Mouse (Mus musculus): Measurements from ENCODE around the gene Osr1. TPM values are rescaled to one million over a fixed set of nuclear protein-coding genes. Genes with fewer than 3 reads are reported as not detected.

Gene Osr1
- polyA plus RNA-seq, 1 experiment from 2014 or later, result 19.7 TPM

GRCm38 (mm10) chr12:9598219-9598618 lies 28.3 kb downstream of the Osr1 start:
- Histone ChIP-seq H3K27me3 (no peaks in the 10 kb centered on the region), H3K9ac (no peak overlapping the region)

More at GRCm38 (mm10) chr12:9598219-9598618, 28.3 kb downstream of the Osr1 start:
- ATAC-seq (ENCODE audit: low FRiP score), result no peak
- no peaks in the 10 kb centered on the region for H3K9me3 ChIP-seq (replicated peaks)
- H3K4me2 ChIP-seq (replicated peaks), result no peak overlapping the region
- no peak overlapping the region for H3K27ac ChIP-seq
- H3K4me1 ChIP-seq, result no peaks in the 10 kb centered on the region
- H3K4me3 ChIP-seq, result no peak overlapping the region
- no peaks in the 10 kb centered on the region for H3K36me3 ChIP-seq

Data from hindbrain, embryonic 12.5 days (tissue).